Mouse (Mus musculus) MEL (cell line): ENCODE measurements around the gene Aldh1a3. TPM values are rescaled to one million over a fixed set of nuclear protein-coding genes. Genes with fewer than 3 reads are reported as not detected.
A peak's percentile ranks its signal among the peaks of the same experiment; 100 is the strongest.

Source experiments
- DNase-seq: peaks from one replicate; pipeline ENCODE4 v3.0.0; 2011; ENCODE audit warnings: low read depth, low spot score
- H3K27ac ChIP-seq: 2 replicates; pipeline ENCODE4 v1.5.1; 2012; ENCODE audit warnings: low read depth, mild to moderate bottlenecking, control low read depth, low read length, moderate library complexity; ENCODE audit not compliant: control insufficient read depth
- H3K27me3 ChIP-seq, 2 experiments: fragments of 150-350 bp in 1 of 2; sonication (generic) in 1 of 2; 2 replicates each; pipeline ENCODE4 v1.6.1; 2012; ENCODE audit warnings: low read length in 2 of 2, mild to moderate bottlenecking in 2 of 2, improper control_type of control experiment in 1 of 2, moderate library complexity in 1 of 2; ENCODE audit not compliant: insufficient read depth in 2 of 2, control insufficient read depth in 1 of 2
- H3K36me3 ChIP-seq, 2 experiments: 2 replicates each; pipeline ENCODE4 v1.6.1; 2012 to 2014; ENCODE audit warnings: low read length in 2 of 2, improper control_type of control experiment in 1 of 2, inconsistent platforms in 1 of 2, mild to moderate bottlenecking in 1 of 2; ENCODE audit not compliant: insufficient read depth in 2 of 2, control insufficient read depth in 1 of 2
- H3K4me1 ChIP-seq, 2 experiments: fragments of 150-350 bp in 1 of 2; sonication (generic) in 1 of 2; 2 replicates each; pipeline ENCODE4 v1.6.1; 2012; ENCODE audit warnings: low read length in 2 of 2, improper control_type of control experiment in 1 of 2, mild to moderate bottlenecking in 1 of 2; ENCODE audit not compliant: insufficient read depth in 2 of 2, control insufficient read depth in 1 of 2
- H3K4me3 ChIP-seq, 2 experiments: fragments of 150-350 bp in 1 of 2; sonication (generic) in 1 of 2; 2 replicates each; pipeline ENCODE4 v1.5.1; 2012; ENCODE audit warnings: low read depth in 2 of 2, low read length in 2 of 2, mild to moderate bottlenecking in 2 of 2, moderate library complexity in 2 of 2, control low read depth in 1 of 2, improper control_type of control experiment in 1 of 2; ENCODE audit not compliant: control insufficient read depth in 1 of 2, insufficient read depth in 1 of 2
- H3K79me2 ChIP-seq: 2 replicates; pipeline ENCODE4 v1.6.1; 2012; ENCODE audit warnings: mild to moderate bottlenecking, low read length, moderate library complexity; ENCODE audit not compliant: control insufficient read depth, poor library complexity, insufficient read depth
- H3K9ac ChIP-seq: 2 replicates; pipeline ENCODE4 v1.6.1; 2012; ENCODE audit warnings: low read depth, mild to moderate bottlenecking, control low read depth, low read length, moderate library complexity; ENCODE audit not compliant: control insufficient read depth, poor library complexity, severe bottlenecking
- H3K9me3 ChIP-seq: fragments of 150-350 bp; sonication (generic); replicated peaks from 2 replicates; pipeline ENCODE4 v1.6.1; 2012; ENCODE audit warnings: mild to moderate bottlenecking, low read length, improper control_type of control experiment, moderate library complexity; ENCODE audit not compliant: insufficient read depth
- CHD1 ChIP-seq: IDR thresholded peaks from 2 replicates; pipeline ENCODE4 v1.6.1; 2012; ENCODE audit warnings: low read depth, mild to moderate bottlenecking, inconsistent platforms, low read length, improper control_type of control experiment
- CHD2 ChIP-seq: IDR thresholded peaks from 2 replicates; pipeline ENCODE4 v1.6.1; 2011; ENCODE audit warnings: low read length, improper control_type of control experiment
- E2F4 ChIP-seq: IDR thresholded peaks from 2 replicates; pipeline ENCODE4 v1.6.1; 2011; ENCODE audit warnings: low read depth, low read length, improper control_type of control experiment, borderline replicate concordance
- ELF1 ChIP-seq: IDR thresholded peaks from 2 replicates; pipeline ENCODE4 v1.6.1; 2014; ENCODE audit warnings: low read depth, mild to moderate bottlenecking, inconsistent platforms, low read length, improper control_type of control experiment, moderate library complexity
- EP300 ChIP-seq, 2 experiments: IDR thresholded peaks; 2 replicates each; pipeline ENCODE4 v1.6.1; 2011; ENCODE audit warnings: improper control_type of control experiment in 2 of 2, low read length in 2 of 2, low read depth in 1 of 2, mild to moderate bottlenecking in 1 of 2
- ETS1 ChIP-seq: IDR thresholded peaks from 2 replicates; pipeline ENCODE4 v1.6.1; 2012; ENCODE audit warnings: low read depth, mild to moderate bottlenecking, inconsistent platforms, low read length, improper control_type of control experiment, moderate library complexity
- GATA1 ChIP-seq: IDR thresholded peaks from 2 replicates; pipeline ENCODE4 v1.6.1; 2011; ENCODE audit warnings: low read depth, low read length, improper control_type of control experiment
- HCFC1 ChIP-seq: IDR thresholded peaks from 2 replicates; pipeline ENCODE4 v1.6.1; 2012; ENCODE audit warnings: low read depth, mild to moderate bottlenecking, inconsistent platforms, low read length, improper control_type of control experiment, moderate library complexity
- MYC ChIP-seq: IDR thresholded peaks from 2 replicates; pipeline ENCODE4 v1.6.1; 2011; ENCODE audit warnings: low read depth, mild to moderate bottlenecking, low read length, improper control_type of control experiment, moderate library complexity
- NRF1 ChIP-seq: IDR thresholded peaks from 2 replicates; pipeline ENCODE4 v1.6.1; 2014; ENCODE audit warnings: low read depth, mild to moderate bottlenecking, inconsistent platforms, low read length, improper control_type of control experiment, moderate library complexity; ENCODE audit not compliant: poor library complexity, insufficient read depth, severe bottlenecking
- POLR2AphosphoS2 ChIP-seq: IDR thresholded peaks from 2 replicates; pipeline ENCODE4 v1.6.1; 2011; ENCODE audit warnings: low read length, improper control_type of control experiment
- RCOR1 ChIP-seq: IDR thresholded peaks from 2 replicates; pipeline ENCODE4 v1.6.1; 2012; ENCODE audit warnings: low read depth, mild to moderate bottlenecking, inconsistent platforms, low read length, improper control_type of control experiment
- SIN3A ChIP-seq: IDR thresholded peaks from 2 replicates; pipeline ENCODE4 v1.6.1; 2012; ENCODE audit warnings: low read length, improper control_type of control experiment, inconsistent platforms
- TAL1 ChIP-seq: IDR thresholded peaks from 2 replicates; pipeline ENCODE4 v1.6.1; 2012; ENCODE audit warnings: mild to moderate bottlenecking, inconsistent platforms, low read length, moderate library complexity, mixed read lengths
- TCF12 ChIP-seq: IDR thresholded peaks from 2 replicates; pipeline ENCODE4 v1.6.1; 2014; ENCODE audit warnings: low read depth, mild to moderate bottlenecking, inconsistent platforms, low read length, improper control_type of control experiment, moderate library complexity
- polyA plus RNA-seq, 2 experiments: library from polyadenylated mRNA; stranded (reverse) in 1 of 2; unstranded in 1 of 2; fragments of >175 nt in 1 of 2; fragments of >200 nt in 1 of 2; gene quantifications; 2 replicates each; pipeline versions ENCODE4 v1.2.1 to v1.2.4; 2012; ENCODE audit warnings: low replicate concordance in 2 of 2, low read depth in 1 of 2; ENCODE audit not compliant: insufficient read length in 2 of 2, insufficient read depth in 1 of 2, missing spikeins in 1 of 2
- total RNA-seq: library from RNA; depleted of rRNA; stranded (reverse); fragments of 300-350 nt; gene quantifications from 2 replicates; pipeline ENCODE4 v1.2.3, GENCODE M21; 2012

Aldh1a3 gene
- total and polyA plus RNA-seq, 3 experiments, result 13.4 to 43.4 TPM; not detected in 1

DNA sequence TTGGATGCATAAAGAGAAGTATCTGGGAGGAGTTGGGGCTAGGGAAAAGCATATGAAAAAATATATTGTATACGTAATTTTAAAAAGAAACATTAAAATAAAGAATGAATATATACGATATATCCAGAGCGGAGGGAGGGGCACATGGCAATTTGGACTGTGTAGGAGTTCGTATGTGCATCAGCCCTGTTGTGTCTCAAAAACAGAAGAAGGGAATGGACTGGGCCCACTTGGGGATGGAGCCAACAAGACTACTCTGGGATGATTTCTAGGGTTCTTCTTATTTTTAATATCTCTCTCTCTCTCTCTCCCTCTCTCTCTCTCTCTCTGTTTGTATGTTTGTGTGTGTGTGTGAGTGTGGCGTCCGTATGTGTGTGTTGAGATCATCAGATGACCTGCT is 40.9 kb downstream of the Aldh1a3 start:
- Histone ChIP-seq H3K27ac (no peak overlapping the region), H3K79me2 (peaks cover 15% of the 10 kb centered on the region), H3K9me3 (no peaks in the 10 kb centered on the region), H3K9ac (no peak overlapping the region), H3K27me3 (no peaks in the 10 kb centered on the region), H3K4me1 (peaks cover 0 to 11% of the 10 kb centered on the region in 2 experiments; a peak in 2 of 4 replicates), H3K4me3 (no peak overlapping the region), H3K36me3 (peaks cover 0 to 3% of the 10 kb centered on the region in 2 experiments; a peak in 2 of 4 replicates)
- TF ChIP-seq HCFC1, result no peak
- DNase-seq, result no peak

DNA sequence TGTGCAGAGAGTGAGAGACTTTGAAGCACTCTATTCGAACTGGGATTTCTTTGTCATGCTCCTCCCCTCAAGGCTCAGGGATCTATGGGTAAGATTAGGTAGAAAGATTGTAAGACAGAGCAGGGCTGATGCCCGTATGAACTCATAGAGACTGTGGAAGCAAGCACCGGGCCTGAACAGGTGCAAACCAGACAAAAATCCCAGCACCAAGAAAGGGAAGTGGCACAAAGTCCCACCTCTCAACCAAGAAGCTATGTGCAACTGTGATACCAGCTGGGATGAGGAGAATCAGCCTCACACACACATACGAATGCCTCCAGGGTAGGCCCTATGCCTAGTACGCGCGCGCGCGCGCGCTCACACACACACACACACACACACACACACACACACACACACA is 41.5 kb downstream of the Aldh1a3 start:
- TF ChIP-seq SIN3A (no peak), MYC (no peak), CHD1 (no peak), ETS1 (no peak)
- Histone ChIP-seq H3K9ac (no peak overlapping the region), H3K79me2 (peaks cover 15% of the 10 kb centered on the region), H3K9me3 (no peaks in the 10 kb centered on the region), H3K4me3 (no peak overlapping the region), H3K36me3 (peaks cover 0 to 3% of the 10 kb centered on the region in 2 experiments; a peak in 2 of 4 replicates), H3K4me1 (peaks cover 0 to 11% of the 10 kb centered on the region in 2 experiments; a peak in 2 of 4 replicates), H3K27ac (no peak overlapping the region), H3K27me3 (no peaks in the 10 kb centered on the region)
- peak; percentile 34 for DNase-seq

DNA sequence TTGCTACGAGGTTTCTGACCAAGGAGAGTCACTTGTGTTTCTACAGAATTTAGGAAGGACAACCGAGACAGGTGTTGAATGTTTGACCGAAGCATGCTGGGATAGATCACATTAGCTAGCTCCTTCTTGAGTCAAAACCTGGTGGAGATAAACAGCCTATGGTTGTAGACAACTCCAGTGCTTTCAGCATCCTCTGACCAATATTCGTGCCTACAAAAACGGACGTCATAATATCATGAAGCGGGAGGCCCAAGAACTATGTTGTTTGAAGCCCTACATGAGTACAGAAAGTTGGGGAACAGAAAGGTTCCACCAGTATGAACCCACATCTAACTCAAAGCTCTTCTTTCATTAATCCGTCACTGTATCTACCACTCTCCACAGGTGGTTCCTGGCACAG is 42.4 kb downstream of the Aldh1a3 start:
- DNase-seq, result no peak
- H3K9me3 ChIP-seq, result no peaks in the 10 kb centered on the region
- no peak overlapping the region for H3K9ac ChIP-seq
- no peak overlapping the region for H3K4me3 ChIP-seq
- no peak overlapping the region for H3K27ac ChIP-seq
- no peaks in the 10 kb centered on the region for H3K27me3 ChIP-seq
- H3K36me3 ChIP-seq, result peaks cover 0 to 3% of the 10 kb centered on the region in 2 experiments; a peak in 2 of 4 replicates
- peaks cover 0 to 11% of the 10 kb centered on the region in 2 experiments; a peak in 2 of 4 replicates for H3K4me1 ChIP-seq
- TF ChIP-seq POLR2AphosphoS2 (no peak), EP300 (IDR thresholded peaks at IDR 0.05; ENCODE audit: low read depth in 1 of 2, low read length in 2 of 2) (no peak), RCOR1 (no peak), CHD2 (no peak), NRF1 (no peak), CHD1 (no peak), E2F4 (no peak), TAL1 (no peak), ELF1 (no peak), GATA1 (no peak), TCF12 (no peak)
- peaks cover 15% of the 10 kb centered on the region for H3K79me2 ChIP-seq
